Mouse (Mus musculus) stomach, embryonic 15.5 days (tissue): ENCODE results near the gene Acbd4. TPM values are rescaled to one million over a fixed set of nuclear protein-coding genes. Genes with fewer than 3 reads are reported as not detected.
A peak's percentile ranks its signal among the peaks of the same experiment; 100 is the strongest.

Experiments
- ATAC-seq: fragments of 200-750 bp; cut with Nextera tagmentation; 2 replicates; pipeline ENCODE4 v1.8.0; 2017; ENCODE audit warnings: low read depth, moderate number of reproducible peaks, moderate TSS enrichment; ENCODE audit not compliant: insufficient read depth, low FRiP score
- H3K27ac ChIP-seq: fragments of 300-500 bp; sonication (generic); 2 replicates; pipeline ENCODE4 v1.5.1; 2015; ENCODE audit warnings: mild to moderate bottlenecking, inconsistent platforms
- H3K27me3 ChIP-seq: fragments of 300-500 bp; sonication (generic); replicated peaks from 2 replicates; pipeline ENCODE4 v1.6.1; 2015; ENCODE audit warnings: inconsistent platforms
- H3K36me3 ChIP-seq: fragments of 300-500 bp; sonication (generic); 2 replicates; pipeline ENCODE4 v1.6.1; 2015; ENCODE audit warnings: inconsistent platforms
- H3K4me1 ChIP-seq: fragments of 300-500 bp; sonication (generic); 2 replicates; pipeline ENCODE4 v1.6.1; 2015; ENCODE audit warnings: inconsistent platforms
- H3K4me2 ChIP-seq: fragments of 300-500 bp; sonication (generic); 2 replicates; pipeline ENCODE4 v1.6.1; 2015; ENCODE audit warnings: mild to moderate bottlenecking, inconsistent platforms
- H3K4me3 ChIP-seq: fragments of 300-500 bp; sonication (generic); replicated peaks from 2 replicates; pipeline ENCODE4 v1.5.1; 2015; ENCODE audit warnings: inconsistent platforms
- H3K9ac ChIP-seq: fragments of 300-500 bp; sonication (generic); 2 replicates; pipeline ENCODE4 v1.6.1; 2015; ENCODE audit warnings: inconsistent platforms
- H3K9me3 ChIP-seq: fragments of 300-500 bp; sonication (generic); 2 replicates; pipeline ENCODE4 v1.6.1; 2016; ENCODE audit warnings: inconsistent platforms
- WGBS: fragments of 180-500 bp; shearing (Covaris S2); methylation state at CpG from one replicate; pipeline ENCODE4 v1.1.7; 2015; 5-methylcytosine and 5-hydroxymethylcytosine counted together
- polyA plus RNA-seq: library from polyadenylated mRNA; unstranded; fragments of >200 nt; fragmentation: Nextera tagmentation; extraction: Ambion mirVana; gene quantifications from 2 replicates; pipeline ENCODE4 v1.2.1, GENCODE M21; 2015

Gene Acbd4
- polyA plus RNA-seq, 1 experiment from 2014 or later = 23.7 TPM

DNA sequence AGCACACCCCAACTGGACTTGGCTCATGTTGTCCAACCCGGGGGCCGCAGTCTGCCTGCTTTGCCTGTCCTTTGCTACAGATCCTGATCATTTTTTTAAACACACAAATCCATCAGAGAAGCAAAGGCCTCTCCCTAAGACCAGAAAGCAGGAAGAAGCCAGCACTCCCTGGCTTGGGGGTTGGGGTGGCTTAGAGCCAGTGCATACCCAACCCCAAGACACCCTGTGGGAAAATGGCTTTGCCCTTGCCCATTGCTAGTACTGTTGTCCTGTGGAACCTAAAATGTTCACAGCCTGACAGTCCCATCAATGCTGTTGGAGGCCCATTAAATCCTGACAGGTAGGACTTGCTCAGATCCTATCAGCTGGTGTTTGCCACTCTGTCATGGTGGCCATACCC lies 31.8 kb upstream of the Acbd4 start:
- H3K4me1 ChIP-seq = no peaks in the 10 kb centered on the region
- H3K4me3 ChIP-seq = no peak overlapping the region
- H3K36me3 ChIP-seq = peaks cover 47% of the 10 kb centered on the region
- H3K27ac ChIP-seq = no peak overlapping the region
- no peak overlapping the region for H3K9ac ChIP-seq
- ATAC-seq = no peak
- no peaks in the 10 kb centered on the region for H3K9me3 ChIP-seq
- no peak overlapping the region for H3K4me2 ChIP-seq
- WGBS = 89% methylated on average over 2 of the region's 2 CpGs
- no peaks in the 10 kb centered on the region for H3K27me3 ChIP-seq

DNA sequence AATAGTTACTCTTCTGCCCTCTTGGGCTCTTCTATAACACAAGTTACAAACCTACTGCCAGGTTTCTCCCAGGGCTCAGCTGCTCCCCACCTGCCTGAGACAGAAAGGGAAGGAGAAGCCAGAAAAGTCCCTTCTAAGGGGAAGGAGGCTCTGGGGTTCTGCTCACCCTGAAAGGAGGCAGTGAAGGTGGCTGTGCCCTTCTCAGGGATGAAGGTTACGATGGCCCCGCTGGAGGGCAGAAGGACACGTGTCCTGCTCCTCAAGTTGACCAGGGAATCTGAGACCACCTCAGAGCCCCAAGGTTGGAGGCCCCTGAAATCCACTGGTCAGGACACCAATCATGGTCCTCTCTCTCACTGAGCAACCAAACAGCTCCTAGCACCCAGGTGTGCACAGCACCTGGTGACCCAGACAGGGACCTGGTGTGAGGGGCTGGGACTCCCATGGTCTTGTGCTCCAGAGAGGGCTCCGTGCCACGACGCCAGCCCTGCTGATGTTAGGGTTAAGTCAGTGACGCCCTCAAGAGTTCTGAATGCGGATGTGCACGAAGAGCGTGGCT lies 31.1 kb upstream of the Acbd4 start:
- no peaks in the 10 kb centered on the region for H3K9me3 ChIP-seq
- no peak overlapping the region for H3K4me3 ChIP-seq
- peaks cover 42% of the 10 kb centered on the region for H3K36me3 ChIP-seq
- no peak overlapping the region for H3K4me2 ChIP-seq
- no peaks in the 10 kb centered on the region for H3K4me1 ChIP-seq
- no peak overlapping the region for H3K27ac ChIP-seq
- H3K27me3 ChIP-seq = no peaks in the 10 kb centered on the region
- no peak overlapping the region for H3K9ac ChIP-seq
- WGBS = 89% methylated on average over 10 of the region's 10 CpGs
- no peak for ATAC-seq

DNA sequence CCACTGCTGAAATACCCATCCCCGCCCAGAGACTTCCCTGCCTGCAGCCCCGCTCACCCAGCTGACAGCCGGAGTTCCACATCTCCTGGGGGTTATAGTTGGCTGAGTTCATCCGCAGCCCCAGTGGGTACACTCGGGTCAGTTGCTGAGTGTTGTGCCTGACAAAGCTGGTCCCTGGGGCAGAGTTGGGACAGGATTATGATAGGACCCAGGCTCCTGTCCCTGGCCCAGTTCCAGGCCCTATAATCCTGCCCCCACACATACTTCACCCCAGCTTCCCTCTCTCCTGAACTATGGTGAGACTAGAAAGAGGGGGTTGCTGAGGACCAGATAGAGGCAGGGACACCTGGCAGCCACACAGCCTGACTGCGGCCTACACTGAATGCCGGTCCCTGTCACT lies 27.8 kb upstream of the Acbd4 start:
- H3K4me1 ChIP-seq = no peaks in the 10 kb centered on the region
- peaks cover 13% of the 10 kb centered on the region; the same call in 1 of the 2 replicates for H3K36me3 ChIP-seq
- no peak overlapping the region for H3K4me3 ChIP-seq
- H3K4me2 ChIP-seq = no peak overlapping the region
- no peaks in the 10 kb centered on the region for H3K9me3 ChIP-seq
- WGBS = 85% methylated on average over 7 of the region's 7 CpGs
- H3K9ac ChIP-seq = no peak overlapping the region
- no peak overlapping the region for H3K27ac ChIP-seq
- no peak for ATAC-seq
- no peaks in the 10 kb centered on the region; the same call in 1 of the 2 replicates for H3K27me3 ChIP-seq

DNA sequence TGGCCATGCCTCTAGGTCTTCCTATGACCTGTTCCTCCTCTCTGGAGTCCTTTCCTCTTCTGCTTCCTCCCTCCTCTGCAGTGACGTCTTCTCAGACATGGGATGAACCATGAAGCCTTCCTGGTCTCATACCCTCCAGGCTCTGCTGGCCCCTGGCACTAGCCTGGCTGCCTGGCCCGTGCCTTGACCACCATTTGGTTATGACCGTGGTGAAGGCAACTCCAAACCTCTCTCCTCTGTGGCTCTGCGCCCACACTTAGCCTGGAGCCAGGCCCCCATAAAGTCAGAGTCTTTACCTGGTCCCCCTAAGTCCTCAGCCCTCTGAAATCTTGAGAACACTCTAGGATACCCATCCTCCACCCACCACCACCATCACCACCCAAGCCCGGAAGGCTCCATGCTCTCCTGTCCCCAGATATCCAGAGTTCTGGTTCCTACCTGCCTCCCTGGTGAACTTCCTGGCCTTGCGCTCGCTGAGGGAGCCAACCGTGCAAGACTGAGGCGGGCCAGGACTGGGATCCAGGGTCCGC lies 27.3 kb upstream of the Acbd4 start:
- Histone ChIP-seq H3K27me3 (no peaks in the 10 kb centered on the region; the same call in 1 of the 2 replicates), H3K4me1 (no peaks in the 10 kb centered on the region), H3K4me3 (no peak overlapping the region), H3K9ac (no peak overlapping the region), H3K4me2 (no peak overlapping the region), H3K27ac (no peak overlapping the region), H3K9me3 (no peaks in the 10 kb centered on the region), H3K36me3 (peaks cover 8% of the 10 kb centered on the region; the same call in 1 of the 2 replicates)
- no peak for ATAC-seq
- WGBS = 63% methylated on average over 10 of the region's 10 CpGs

DNA sequence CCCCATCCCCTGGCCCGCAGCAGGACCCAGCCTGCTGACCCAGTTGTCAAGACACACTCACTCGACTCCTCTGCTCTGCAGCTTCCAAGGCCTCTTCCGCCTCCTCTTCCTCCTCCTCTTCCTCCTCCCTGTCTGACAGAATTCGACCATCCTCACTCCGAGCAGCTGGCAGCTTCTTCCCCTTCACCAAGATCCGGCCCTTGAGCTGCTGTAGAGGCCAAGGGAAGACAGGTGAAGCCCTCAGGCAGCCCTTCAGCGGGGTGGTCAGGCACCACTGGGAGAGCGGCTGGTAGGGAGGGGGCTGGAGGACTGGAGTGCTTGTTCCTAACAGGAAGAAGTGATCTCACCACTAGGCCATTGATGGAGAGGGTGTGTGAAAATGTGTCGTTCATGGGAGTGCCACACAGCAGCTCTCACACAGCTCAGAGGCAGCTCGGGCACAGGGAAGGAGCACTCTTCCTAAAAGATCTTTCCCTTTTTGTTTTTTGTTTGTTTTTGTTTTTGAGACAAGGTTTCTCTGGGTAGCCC lies 26.6 kb upstream of the Acbd4 start:
- Histone ChIP-seq H3K27me3 (peaks cover 2% of the 10 kb centered on the region), H3K27ac (no peak overlapping the region), H3K4me3 (no peak overlapping the region), H3K36me3 (0 out of 2 replicates have a peak, but pooled peaks cover 2% of the 10 kb centered on the region), H3K9me3 (no peaks in the 10 kb centered on the region), H3K4me1 (no peaks in the 10 kb centered on the region), H3K9ac (no peak overlapping the region), H3K4me2 (no peak overlapping the region)
- WGBS = 28% methylated on average over 10 of the region's 10 CpGs
- ATAC-seq = no peak

DNA sequence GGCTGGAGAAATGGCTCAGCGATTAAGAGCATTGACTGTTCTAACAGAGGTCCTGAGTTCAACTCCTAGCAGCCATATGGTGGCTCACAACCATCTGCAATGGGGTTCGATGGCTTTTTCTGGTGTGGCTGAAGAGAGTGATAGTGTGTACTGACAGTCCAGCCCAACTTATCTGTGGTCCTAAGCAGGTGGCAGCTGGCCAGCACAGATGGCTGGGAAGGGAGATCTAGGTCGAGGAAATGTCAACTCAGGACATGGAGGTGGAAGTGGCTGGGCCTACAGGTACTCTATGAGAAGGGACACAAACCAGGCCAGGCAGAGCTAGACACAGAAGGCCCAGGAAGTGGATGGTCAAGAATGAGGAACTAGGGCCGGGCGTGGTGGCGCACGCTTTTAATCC lies 25.5 kb upstream of the Acbd4 start:
- Histone ChIP-seq H3K36me3 (no peaks in the 10 kb centered on the region), H3K9ac (no peak overlapping the region), H3K27ac (no peak overlapping the region), H3K4me3 (no peak overlapping the region), H3K4me1 (peaks cover 10% of the 10 kb centered on the region; the same call in 1 of the 2 replicates), H3K9me3 (no peaks in the 10 kb centered on the region), H3K4me2 (no peak overlapping the region), H3K27me3 (peaks cover 11% of the 10 kb centered on the region)
- no peak for ATAC-seq
- WGBS = 81% methylated on average over 7 of the region's 7 CpGs

DNA sequence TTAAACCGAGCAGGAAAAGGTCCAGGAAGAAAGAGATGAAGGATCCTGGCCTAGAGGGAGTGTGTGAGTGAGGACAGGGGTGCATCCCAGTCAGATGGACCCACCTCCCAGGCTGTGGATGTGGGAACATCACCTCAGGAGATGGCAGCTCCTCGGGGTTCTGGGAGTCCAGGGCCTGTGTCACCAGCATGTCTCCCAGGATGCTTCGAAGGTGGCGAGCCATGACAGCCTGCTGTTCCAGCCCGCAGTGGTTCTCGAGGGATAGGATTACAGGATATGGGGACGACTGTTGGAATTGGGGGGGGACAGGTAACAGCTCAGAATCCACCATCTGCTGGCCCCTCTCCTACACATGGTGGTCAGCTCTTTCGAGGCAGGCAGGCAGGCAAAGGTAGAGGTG lies 24.9 kb upstream of the Acbd4 start:
- no peaks in the 10 kb centered on the region for H3K9me3 ChIP-seq
- ATAC-seq = no peak
- H3K27me3 ChIP-seq = peaks cover 11% of the 10 kb centered on the region
- no peak overlapping the region for H3K27ac ChIP-seq
- no peak overlapping the region for H3K4me2 ChIP-seq
- no peak overlapping the region for H3K4me3 ChIP-seq
- no peak overlapping the region for H3K9ac ChIP-seq
- H3K36me3 ChIP-seq = no peaks in the 10 kb centered on the region
- WGBS = 77% methylated on average over 8 of the region's 8 CpGs
- peaks cover 15% of the 10 kb centered on the region; the same call in 1 of the 2 replicates for H3K4me1 ChIP-seq

DNA sequence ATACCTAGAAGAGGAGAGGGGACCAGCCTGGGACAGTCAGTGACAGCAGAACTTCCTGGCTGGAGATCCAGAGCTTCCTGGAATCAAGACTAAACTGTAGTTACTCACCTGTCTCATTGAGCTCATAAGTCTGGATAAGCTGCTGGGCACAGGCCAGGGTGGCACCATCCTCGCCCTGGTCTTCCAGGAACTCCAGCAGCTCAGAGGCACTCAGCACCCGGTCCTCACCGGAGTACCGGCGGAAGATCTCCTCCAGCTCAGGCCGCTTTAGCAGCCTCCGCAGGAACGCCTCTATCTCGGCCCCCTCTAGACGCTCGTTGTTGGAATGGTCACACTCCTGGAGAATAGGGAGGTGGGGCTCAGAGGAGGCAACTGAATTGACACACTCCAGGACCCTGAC lies 23.4 kb upstream of the Acbd4 start:
- Histone ChIP-seq H3K9ac (no peak overlapping the region), H3K36me3 (no peaks in the 10 kb centered on the region), H3K4me1 (peaks cover 15% of the 10 kb centered on the region; the same call in 1 of the 2 replicates), H3K9me3 (no peaks in the 10 kb centered on the region), H3K27me3 (peaks cover 11% of the 10 kb centered on the region), H3K4me2 (no peak overlapping the region), H3K27ac (no peak overlapping the region), H3K4me3 (no peak overlapping the region)
- 81% methylated on average over 11 of the region's 11 CpGs for WGBS
- no peak for ATAC-seq

DNA sequence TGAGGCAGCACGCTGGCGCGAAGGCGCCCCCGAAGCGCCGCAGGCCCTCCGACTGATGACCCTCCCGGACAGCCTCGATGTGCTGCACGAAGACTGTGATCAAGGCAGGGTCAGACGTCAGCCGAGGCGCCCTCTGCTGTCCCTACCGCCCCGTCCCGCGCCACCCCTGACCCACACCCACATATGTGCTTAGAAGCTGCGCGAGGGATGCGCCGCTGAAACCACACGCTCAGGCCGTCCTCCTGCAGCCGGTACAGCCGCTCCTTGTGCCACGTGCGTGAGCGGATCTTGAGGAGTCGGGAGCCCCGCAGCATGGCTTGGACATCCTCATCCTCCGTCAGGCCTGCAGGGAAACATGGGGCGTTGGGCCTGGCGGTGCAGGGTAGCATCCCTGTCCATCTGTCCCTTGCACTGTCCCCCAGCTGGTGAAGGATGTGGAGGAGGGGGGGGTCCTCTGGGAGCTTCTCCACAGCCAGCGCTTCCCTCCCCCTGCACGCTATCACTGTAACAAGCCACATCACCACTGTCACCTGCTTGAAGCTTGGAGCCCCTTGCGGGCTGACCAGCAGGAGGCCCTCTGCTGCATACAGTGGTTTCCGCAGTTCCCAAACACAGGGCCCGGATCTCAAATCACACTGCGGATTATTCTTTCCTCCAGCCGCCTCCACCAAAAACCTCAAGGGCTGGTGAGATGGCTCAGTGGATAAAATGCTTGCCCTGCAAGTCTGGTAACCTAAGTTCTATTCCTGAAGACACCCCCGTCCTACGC lies 21.0 kb upstream of the Acbd4 start:
- Histone ChIP-seq H3K9me3 (no peaks in the 10 kb centered on the region), H3K36me3 (no peaks in the 10 kb centered on the region), H3K4me1 (peaks cover 15% of the 10 kb centered on the region; the same call in 1 of the 2 replicates), H3K9ac (no peak overlapping the region), H3K27ac (no peak overlapping the region), H3K4me3 (peak overlapping the region; percentile 31), H3K4me2 (peak overlapping the region; percentile 46), H3K27me3 (peaks cover 11% of the 10 kb centered on the region)
- 7% methylated on average over 43 of the region's 43 CpGs for WGBS
- peak; percentile 36; the same call in 1 of the 2 replicates for ATAC-seq

DNA sequence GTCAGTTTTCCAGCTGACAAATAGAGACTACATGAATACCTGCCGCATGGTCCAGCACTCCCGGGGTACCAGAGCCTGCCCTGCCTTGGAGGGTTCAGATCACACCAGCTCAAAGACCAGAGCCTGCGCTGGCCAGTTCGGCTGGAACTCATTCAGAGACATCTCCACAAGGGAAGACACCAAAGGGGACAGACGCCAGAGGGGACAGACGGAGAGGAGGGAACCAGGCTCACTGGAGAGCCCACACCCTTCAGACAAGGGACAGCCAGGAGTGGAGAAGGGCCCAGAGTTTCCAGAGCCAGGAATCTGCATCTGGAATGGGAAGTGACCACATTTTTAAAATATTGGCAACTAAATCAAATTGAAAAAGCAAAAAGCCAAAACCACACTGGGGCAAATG lies 19.9 kb upstream of the Acbd4 start:
- Histone ChIP-seq H3K4me1 (peaks cover 15% of the 10 kb centered on the region; the same call in 1 of the 2 replicates), H3K36me3 (no peaks in the 10 kb centered on the region), H3K9me3 (no peaks in the 10 kb centered on the region), H3K27ac (no peak overlapping the region), H3K27me3 (peaks cover 11% of the 10 kb centered on the region), H3K9ac (no peak overlapping the region), H3K4me3 (no peak overlapping the region), H3K4me2 (no peak overlapping the region)
- no peak for ATAC-seq
- WGBS = 69% methylated on average over 6 of the region's 6 CpGs

DNA sequence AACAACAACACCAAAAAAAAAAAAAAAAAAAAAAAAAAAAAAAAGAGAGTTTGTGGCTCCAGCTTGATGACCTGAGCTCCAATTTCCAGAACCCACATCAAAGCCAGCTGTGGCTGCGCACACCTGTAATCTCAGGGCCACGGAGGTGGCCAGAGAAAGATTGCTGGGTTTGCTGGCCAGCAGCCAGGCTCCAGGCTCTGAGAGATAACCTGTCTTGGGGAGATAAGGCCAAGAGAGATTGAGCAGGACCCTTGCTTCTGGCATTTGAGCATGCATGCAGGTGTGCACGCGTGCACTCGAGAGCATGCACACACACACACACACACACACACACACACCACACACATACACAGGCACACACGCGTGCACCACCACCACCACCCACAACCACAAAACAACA lies 8.2 kb upstream of the Acbd4 start:
- no peaks in the 10 kb centered on the region for H3K9me3 ChIP-seq
- H3K27me3 ChIP-seq = no peaks in the 10 kb centered on the region
- WGBS = 80% methylated on average over 7 of the region's 7 CpGs
- no peak overlapping the region for H3K27ac ChIP-seq
- peaks cover 10% of the 10 kb centered on the region for H3K4me1 ChIP-seq
- ATAC-seq = no peak
- no peak overlapping the region for H3K4me2 ChIP-seq
- no peak overlapping the region for H3K4me3 ChIP-seq
- no peak overlapping the region for H3K9ac ChIP-seq
- no peaks in the 10 kb centered on the region for H3K36me3 ChIP-seq
